Mouse (Mus musculus) ES-Bruce4 (cell line): ENCODE data around the gene Cth.

Experiments used
- CTCF ChIP-seq: IDR thresholded peaks from one replicate; pipeline ENCODE4 v1.8.1; 2011; ENCODE audit warnings: low read depth, low read length
- EP300 ChIP-seq: IDR thresholded peaks from 2 replicates; pipeline ENCODE4 v1.6.1; 2011; ENCODE audit warnings: low read depth, low read length; ENCODE audit not compliant: insufficient read depth

GRCm38 (mm10) chr3:157891819-157892218 lies 33.1 kb downstream of the Cth start:
- TF ChIP-seq CTCF, result no peak
- no peak for TF ChIP-seq EP300
